Mouse (Mus musculus): Measurements from ENCODE around the gene Kcnk7. TPM values are rescaled to one million over a fixed set of nuclear protein-coding genes. Genes with fewer than 3 reads are reported as not detected.

Kcnk7 gene
- total RNA-seq, 1 experiment from 2014 or later = 2.3 TPM

DNA sequence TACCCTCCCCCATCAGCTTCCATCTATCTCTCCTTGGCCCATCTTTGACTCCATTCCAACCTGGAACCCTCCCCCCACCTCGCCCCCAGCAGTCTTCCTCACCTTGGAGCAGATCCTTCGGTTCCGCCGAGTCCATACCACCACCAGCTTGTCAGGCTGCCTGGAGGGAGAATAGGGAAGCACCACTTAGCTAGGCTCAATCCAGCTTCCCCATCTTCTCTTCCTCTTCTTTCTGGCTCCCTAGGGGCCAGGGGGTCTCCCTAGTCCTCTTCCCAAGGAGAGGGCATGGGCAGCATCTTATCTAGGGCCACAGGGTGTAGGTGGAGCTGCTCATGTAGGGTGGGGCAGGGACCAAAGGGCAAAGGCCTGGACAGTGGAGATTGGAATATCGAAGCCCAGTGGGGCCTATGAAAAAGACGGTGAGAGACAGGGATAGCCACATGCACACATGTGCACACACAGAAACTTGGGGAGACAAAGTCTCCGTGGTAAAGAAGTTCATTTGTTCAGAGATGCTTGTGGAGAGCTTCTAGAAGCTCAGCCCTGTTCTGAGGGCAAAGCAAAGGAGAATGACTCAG lies 18.8 kb downstream of the Kcnk7 start:
- no peak for ATAC-seq (ENCODE audit: extremely low read depth, insufficient number of reproducible peaks, low FRiP score, poor library complexity, severe bottlenecking)

DNA sequence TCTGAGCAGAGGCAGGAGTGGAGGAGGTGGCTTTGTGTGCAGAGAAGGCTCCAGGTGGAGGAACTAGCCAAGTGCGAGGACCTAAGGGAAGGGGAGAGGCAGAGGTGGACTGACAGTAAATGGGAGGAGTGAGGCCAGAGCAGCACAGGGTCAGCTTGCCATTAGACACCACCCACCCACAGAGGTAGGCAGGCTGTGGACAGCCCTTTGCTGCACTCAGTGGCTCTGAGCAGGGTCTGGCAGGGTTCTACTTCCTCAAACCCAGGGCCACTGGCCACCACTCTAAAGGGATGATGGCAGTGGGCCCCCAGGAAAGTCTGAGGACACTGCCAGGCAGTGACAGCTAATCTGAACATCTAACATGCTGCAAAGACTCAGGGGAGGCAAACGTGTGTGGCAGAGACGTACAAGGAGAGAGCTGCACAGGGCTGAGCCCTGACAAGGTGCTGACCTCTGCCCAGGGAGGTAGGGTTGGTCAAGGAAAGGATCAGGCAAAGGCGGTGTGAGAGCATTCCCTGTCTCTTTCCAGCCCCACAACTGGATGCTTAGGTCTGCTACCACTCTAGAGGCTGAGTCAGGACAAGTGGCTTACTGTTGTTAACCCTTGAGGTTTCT lies 19.9 kb downstream of the Kcnk7 start:
- ATAC-seq (ENCODE audit: extremely low read depth, insufficient number of reproducible peaks, low FRiP score, poor library complexity, severe bottlenecking) = no peak

- ATAC-seq (ENCODE audit: extremely low read depth, insufficient number of reproducible peaks, low FRiP score, poor library complexity, severe bottlenecking) = peak; percentile 72
These were observed 20.4 kb downstream of the Kcnk7 start for GRCm38 (mm10) chr19:5724549-5724941.

GRCm38 (mm10) chr19:5725029-5725707 lies 21.0 kb downstream of the Kcnk7 start:
- ATAC-seq (ENCODE audit: extremely low read depth, insufficient number of reproducible peaks, low FRiP score, poor library complexity, severe bottlenecking) = no peak

GRCm38 (mm10) chr19:5725767-5726515 lies 21.8 kb downstream of the Kcnk7 start, which contains the start of gene Ehbp1l1:
Gene Ehbp1l1 (minus strand): TSS chr19:5726317.
- ATAC-seq (ENCODE audit: extremely low read depth, insufficient number of reproducible peaks, low FRiP score, poor library complexity, severe bottlenecking) = no peak

DNA sequence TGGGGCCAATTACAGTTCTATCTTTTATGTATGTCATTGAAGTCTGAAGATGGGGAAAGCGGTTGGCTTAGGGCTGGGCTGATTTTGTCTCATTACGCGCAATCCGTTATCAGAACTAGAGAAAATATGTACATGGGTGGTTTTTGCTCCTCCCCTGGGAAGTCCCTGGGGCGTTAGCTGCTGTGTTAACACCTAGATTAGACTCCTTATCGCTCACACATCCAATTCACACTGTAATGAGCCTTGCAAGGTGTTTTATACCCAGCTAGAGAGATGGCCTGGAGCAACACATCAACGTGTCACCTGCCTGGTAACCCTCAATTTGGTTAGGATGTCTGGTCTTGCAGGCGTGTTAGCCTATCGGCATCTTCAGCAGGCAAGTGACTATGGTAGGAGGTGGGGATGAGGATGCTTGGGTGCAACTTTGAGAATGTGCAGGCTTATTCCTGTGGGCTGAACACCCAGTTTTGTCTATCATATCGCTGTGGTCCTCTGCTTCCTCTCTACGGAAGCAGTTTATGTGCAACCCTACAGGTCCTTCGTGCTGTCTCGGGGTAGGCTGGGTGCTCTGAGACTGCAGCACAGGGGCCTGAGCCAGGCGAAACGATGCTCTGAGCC lies 22.9 kb downstream of the Kcnk7 start:
- no peak for ATAC-seq (ENCODE audit: extremely low read depth, insufficient number of reproducible peaks, low FRiP score, poor library complexity, severe bottlenecking)

DNA sequence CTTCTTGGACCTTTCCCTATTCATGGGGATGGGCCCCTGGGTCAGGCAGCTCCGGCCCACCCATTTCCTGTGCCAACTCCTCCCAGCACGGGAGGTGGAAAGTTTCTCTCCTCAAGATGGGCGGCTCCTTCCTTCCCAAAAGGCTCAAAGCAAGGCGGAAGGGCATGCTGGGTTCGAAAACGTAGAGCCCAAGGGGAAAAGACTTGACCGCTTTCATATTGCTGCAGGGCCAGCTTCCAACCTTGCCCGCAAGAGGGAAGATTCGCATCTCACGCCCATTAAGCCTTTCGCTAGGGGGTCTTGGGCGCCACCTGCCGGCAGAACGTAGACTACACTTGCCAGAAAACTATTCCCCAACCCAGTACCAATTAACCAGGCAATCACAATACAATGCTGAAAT lies 23.5 kb downstream of the Kcnk7 start:
- ATAC-seq (ENCODE audit: extremely low read depth, insufficient number of reproducible peaks, low FRiP score, poor library complexity, severe bottlenecking) = peak; percentile 37

- ATAC-seq (ENCODE audit: extremely low read depth, insufficient number of reproducible peaks, low FRiP score, poor library complexity, severe bottlenecking) = no peak
These were observed 24.7 kb downstream of the Kcnk7 start for GRCm38 (mm10) chr19:5728631-5729443.

- peak; percentile 45 for ATAC-seq (ENCODE audit: extremely low read depth, insufficient number of reproducible peaks, low FRiP score, poor library complexity, severe bottlenecking)
These were observed 25.3 kb downstream of the Kcnk7 start, which contains the start of gene Fam89b for GRCm38 (mm10) chr19:5729444-5729815. Gene Fam89b (minus strand): TSS chr19:5729653.

DNA sequence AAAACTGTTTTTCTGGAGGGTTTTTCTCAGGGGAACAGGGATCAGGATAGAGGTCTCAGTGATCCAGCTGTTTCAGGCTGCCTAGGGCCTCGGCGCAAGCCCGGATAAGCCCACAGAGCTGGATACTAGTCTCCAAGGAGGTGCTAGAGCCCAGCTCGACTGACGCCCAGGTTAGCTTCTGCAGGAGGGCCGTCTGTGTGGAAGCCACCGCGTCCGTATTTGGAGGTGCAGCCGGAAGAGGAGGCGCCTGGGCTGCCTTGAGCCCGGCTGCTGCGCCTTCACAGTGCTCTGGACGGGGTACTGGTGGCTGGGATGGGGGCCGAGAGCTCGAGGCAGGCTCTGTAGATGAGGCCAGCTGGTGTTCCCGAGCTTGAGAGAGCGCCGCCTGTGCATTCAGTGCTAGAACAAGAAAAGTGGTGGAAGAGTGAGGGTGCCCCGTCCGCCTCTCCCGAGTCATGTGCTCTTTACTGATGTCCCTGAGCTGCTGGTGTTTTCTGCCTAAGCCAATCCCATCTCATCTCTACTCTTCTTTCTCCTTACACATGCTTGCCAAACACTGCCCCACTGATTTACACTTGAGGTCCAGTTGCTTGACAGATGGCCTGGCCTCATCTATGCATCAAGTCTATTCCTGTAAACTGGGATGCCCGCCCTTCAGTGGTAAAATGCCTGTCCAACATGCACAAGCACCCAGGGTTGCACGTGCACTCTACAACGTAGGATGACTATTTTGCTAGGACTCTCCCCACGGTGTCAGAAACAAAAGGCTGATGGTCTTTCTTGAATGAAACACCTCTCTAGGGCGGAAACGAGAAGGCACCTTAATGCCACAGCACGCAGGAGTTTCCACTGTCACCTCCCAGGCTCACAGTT lies 26.4 kb downstream of the Kcnk7 start:
- ATAC-seq (ENCODE audit: extremely low read depth, insufficient number of reproducible peaks, low FRiP score, poor library complexity, severe bottlenecking) = no peak

GRCm38 (mm10) chr19:5731264-5731978 lies 27.3 kb downstream of the Kcnk7 start:
- peak; percentile 79 for ATAC-seq (ENCODE audit: extremely low read depth, insufficient number of reproducible peaks, low FRiP score, poor library complexity, severe bottlenecking)

DNA sequence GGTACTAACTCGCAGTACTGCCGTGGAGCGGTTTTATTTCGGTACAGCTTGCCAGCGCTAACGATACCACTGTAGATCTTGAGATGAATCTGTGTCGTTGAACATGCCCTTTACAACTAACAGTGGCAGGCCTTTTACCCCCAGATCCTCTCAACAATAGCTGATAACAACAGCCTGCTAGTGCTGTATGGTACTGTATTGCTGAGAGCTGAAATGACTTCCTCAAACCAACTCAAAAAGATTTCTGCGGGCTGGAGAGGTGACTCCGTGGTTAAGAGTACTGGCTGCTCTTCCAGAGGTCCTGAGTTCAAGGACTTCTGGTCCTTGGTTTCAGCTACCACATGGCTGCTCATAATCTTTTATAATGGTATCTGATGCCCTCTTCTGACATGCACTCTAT lies 30.2 kb downstream of the Kcnk7 start:
- no peak for ATAC-seq (ENCODE audit: extremely low read depth, insufficient number of reproducible peaks, low FRiP score, poor library complexity, severe bottlenecking)

GRCm38 (mm10) chr19:5739446-5739845 lies 35.3 kb downstream of the Kcnk7 start:
- ATAC-seq (ENCODE audit: extremely low read depth, insufficient number of reproducible peaks, low FRiP score, poor library complexity, severe bottlenecking) = no peak

GRCm38 (mm10) chr19:5740320-5741317 lies 36.5 kb downstream of the Kcnk7 start, which contains the start of gene Ltbp3:
Gene Ltbp3 (plus strand): TSS chr19:5740904.
- ATAC-seq (ENCODE audit: extremely low read depth, insufficient number of reproducible peaks, low FRiP score, poor library complexity, severe bottlenecking) = no peak

- no peak for ATAC-seq (ENCODE audit: extremely low read depth, insufficient number of reproducible peaks, low FRiP score, poor library complexity, severe bottlenecking)
These were observed 37.6 kb downstream of the Kcnk7 start for GRCm38 (mm10) chr19:5741641-5742240.

All from neutrophil, adult 5-6 weeks (primary cell).